Mouse (Mus musculus) R1 (cell line): ENCODE data around the gene Txnip.
"Not testable (repeated sequence)": the region's sequence is repeated elsewhere in the genome, so short reads cannot be mapped to it uniquely, and the experiment has no call there.

ENCODE experiments used
- DNase-seq: peaks from one replicate; pipeline ENCODE4 v3.0.0-alpha.2; 2018; ENCODE audit warnings: low read depth, low spot score

Gene Txnip

GRCm38 (mm10) chr3:96593790-96594560, 36.2 kb downstream of the Txnip start, which contains the start of gene Polr3gl:
TSS of gene Polr3gl (minus strand) at chr3:96594181.
- peak; percentile 98 for DNase-seq

DNA sequence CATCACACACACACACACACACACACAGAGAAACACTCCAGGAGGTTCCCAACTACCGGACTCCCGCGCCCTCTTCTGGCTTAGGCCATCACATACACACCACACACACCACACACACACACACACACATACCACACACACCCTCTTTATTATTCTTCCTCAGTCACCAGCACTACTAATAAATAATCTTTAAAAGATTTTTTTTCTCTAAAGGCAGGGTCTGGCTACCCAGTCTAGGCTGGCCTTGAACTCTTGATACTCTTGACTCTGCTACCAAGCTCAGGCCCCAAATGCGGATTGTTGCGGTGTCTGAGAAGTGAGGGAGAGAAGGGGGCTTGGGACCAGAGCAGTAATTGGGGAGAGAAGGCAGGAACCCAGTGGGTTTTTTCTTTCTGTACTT, 37.1 kb downstream of the Txnip start:
- no peak for DNase-seq

GRCm38 (mm10) chr3:96595661-96596060, 37.9 kb downstream of the Txnip start:
- no peak for DNase-seq

DNA sequence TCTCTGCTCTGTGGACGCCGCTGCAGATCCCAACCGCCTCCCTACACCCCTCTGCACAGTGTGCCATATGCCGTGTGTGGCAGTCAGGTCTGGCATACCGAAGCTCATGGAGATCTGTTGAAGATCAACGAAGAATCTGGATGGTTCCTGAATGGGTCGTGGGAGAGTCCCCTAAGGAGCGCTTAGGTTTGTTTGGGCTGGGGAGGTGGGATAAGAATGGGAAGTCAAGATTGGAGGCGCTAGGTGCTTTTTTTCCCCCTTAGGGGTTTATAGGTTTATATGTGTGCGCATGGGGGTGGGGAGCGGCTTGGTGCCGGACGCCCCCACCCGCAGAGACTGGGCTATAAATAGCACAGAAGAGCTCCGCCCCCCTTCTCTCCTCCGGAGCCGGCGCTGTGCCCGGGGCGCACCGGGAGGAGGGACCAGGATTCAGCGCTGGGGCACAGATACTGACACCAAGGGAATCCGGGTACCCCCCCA, 38.5 kb downstream of the Txnip start, which contains the start of gene Ankrd34a:
TSS of gene Ankrd34a (plus strand) at position 409 of the 480 bp plus-strand sequence.
- DNase-seq, result no peak

DNA sequence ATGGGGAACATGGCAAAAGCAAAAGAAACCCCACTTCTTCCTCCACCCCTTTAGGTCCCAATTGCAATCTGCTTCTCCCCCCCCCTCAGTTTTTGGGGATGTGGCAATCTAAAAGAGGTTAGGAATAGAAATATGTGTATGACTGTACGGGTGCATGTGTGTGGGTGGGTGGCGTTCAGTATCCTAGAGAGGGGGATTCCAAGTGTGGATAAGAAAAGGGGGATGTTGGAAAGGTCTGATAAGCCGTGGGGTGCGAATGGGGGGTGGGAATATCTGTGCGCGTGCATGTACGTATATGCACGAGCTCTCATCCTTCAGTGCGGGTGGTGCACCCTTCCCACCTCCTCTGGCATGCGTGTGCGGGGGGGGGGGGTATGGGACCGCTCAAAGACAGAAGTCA, 39.1 kb downstream of the Txnip start:
- no peak for DNase-seq

GRCm38 (mm10) chr3:96597435-96597891, 39.7 kb downstream of the Txnip start:
- no peak for DNase-seq

GRCm38 (mm10) chr3:96598156-96599068, 40.7 kb downstream of the Txnip start:
- DNase-seq, result peak; percentile 60

- no peak for DNase-seq
These were observed 41.3 kb downstream of the Txnip start for GRCm38 (mm10) chr3:96599069-96599393.

- DNase-seq, result no peak
These were observed 41.7 kb downstream of the Txnip start for GRCm38 (mm10) chr3:96599411-96599810.

DNA sequence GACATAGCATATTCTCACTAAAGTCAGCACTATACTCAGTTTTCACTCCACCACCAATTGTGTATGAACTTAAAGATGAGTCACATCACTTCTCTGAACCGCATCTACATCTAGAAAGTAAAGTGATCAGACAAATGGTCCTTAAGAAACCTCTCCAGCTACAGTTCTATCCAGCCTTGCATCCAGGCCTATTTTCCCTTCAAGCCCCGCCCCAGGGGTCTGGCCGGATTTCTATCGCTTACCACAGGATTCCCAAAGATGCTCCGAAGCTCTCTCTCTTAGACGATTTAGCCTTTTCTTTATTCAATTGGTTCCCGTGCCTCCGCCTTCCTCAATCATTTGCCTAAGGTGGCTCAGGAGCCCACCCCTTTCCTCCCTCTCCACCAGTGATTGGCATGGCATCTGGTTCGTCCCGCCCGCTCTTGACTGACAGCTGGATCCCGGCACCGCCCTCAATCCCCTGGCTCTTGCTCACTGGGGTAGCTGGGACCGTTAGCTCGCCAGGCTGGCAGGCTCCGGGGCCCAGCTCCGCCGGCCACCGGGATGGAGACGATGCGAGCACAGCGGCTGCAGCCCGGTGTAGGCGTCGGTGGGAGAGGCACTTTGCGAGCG, 43.0 kb downstream of the Txnip start, which contains the start of gene Lix1l:
TSS of gene Lix1l (plus strand) at position 511 of the 612 bp plus-strand sequence.
- DNase-seq, result peak; percentile 100

DNA sequence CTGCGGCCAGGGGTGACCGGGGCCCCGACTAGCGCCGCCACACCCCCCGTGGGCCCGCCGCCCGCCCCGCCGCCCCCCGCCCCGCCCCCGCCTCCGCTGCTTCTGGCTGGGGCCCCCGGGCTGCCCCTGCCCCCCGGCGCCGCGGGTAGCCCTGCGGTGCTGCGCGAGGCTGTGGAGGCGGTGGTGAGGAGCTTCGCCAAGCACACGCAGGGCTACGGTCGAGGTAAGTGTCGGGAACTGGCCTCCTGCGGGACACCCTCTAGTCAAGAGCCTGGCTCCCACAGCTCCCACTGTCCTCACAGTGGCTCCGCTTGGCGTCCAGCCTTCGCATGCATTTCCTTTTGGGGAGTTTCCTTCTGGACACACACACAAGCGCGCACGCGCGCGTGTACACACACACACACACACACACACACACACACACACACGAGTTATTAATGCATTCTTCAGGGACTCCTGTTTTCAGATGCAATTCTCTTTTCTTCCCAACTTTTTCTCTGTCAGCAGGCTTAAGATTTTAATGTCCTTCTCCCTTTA, 43.6 kb downstream of the Txnip start:
- peak; percentile 60 for DNase-seq

GRCm38 (mm10) chr3:96601941-96602703, 44.4 kb downstream of the Txnip start:
- DNase-seq, result no peak

DNA sequence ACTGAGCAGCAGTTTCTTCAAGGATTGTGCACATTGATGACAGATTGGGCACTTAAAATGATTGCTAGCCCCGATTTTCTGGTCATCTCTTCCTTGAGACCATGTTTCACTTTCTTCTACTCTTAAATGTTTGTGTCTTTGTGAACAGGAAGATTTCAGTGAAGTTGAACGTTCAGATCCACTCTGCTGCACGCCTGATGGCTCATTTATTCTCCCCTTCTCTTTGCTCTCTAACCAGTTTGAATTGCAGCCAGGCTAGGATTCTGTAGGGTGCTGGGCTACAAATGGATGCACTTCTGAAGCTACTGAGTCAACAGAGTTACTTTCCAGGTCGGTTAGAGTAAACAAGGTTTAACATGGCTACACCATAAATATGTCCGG, 44.9 kb downstream of the Txnip start:
- no peak for DNase-seq

- DNase-seq, result no peak
These were observed 45.6 kb downstream of the Txnip start for GRCm38 (mm10) chr3:96603311-96603710.

DNA sequence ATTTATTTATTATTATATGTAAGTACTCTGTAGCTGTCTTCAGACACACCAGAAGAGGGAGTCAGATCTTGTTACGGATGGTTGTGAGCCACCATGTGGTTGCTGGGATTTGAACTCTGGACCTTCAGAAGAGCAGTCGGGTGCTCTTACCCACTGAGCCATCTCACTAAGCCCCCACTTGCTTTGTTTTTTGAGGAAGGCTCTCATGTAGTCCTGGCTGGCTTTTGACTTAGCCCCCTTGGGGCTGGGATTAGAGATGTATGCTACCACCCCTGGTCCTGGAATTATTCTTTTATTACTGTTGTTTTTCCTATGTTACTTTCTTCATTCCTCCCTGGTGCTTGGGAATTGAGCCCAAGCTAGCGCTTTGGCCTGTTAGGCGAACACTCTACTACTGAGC, 48.2 kb downstream of the Txnip start:
- not testable (repeated sequence) for DNase-seq

DNA sequence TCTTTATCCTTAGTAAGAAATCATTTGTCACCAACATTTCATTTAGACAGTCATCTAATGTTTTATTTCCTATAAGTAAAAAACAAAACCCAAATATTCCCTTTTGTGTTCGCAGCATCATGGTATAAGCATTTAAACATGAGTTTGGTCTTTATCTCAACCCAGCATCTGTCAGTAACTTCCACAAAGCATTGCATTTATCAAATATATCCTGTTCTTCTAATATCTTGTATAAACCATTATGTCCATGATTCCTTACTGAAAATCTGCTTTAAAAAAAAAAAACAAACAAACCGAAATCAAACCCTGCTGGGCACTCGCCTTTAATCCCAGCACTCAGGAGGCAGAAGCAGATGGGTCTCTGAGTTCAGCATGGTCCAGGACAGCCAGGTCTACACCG, 48.9 kb downstream of the Txnip start:
- no peak for DNase-seq
